Mouse (Mus musculus) limb, embryonic 11.5 days (tissue): Measurements from ENCODE around the gene Cd79b. TPM values are rescaled to one million over a fixed set of nuclear protein-coding genes. Genes with fewer than 3 reads are reported as not detected.

Source experiments
- polyA plus RNA-seq: library from polyadenylated mRNA; unstranded; fragments of >200 nt; fragmentation: Nextera tagmentation; extraction: Ambion mirVana; gene quantifications from 2 replicates; pipeline ENCODE4 v1.2.1, GENCODE M21; 2014

Gene Cd79b
- polyA plus RNA-seq, 1 experiment from 2014 or later, result 2.1 TPM

Other genes starting within 250 kb of the Cd79b start
- gene Taco1, start 248.7 kb downstream of the Cd79b start, polyA plus RNA-seq, result 10.3 and 12.9 TPM in 2 replicates
- gene Map3k3, start 230.1 kb downstream of the Cd79b start, polyA plus RNA-seq, result 20.9 and 26.1 TPM in 2 replicates
- gene Gm10840, start 153.9 kb downstream of the Cd79b start, polyA plus RNA-seq, result 0.64 TPM in 1 of 2 replicates, not detected in the other
- 516 and 591 TPM in 2 replicates for gene Limd2, start 153.9 kb downstream of the Cd79b start, polyA plus RNA-seq
- 36.7 and 40.0 TPM in 2 replicates for gene Strada, start 112.6 kb downstream of the Cd79b start, polyA plus RNA-seq
- 53.5 and 68.1 TPM in 2 replicates for gene Ccdc47, start 98.4 kb downstream of the Cd79b start, polyA plus RNA-seq
- 96.6 and 110 TPM in 2 replicates for gene Ddx42, start 97.8 kb downstream of the Cd79b start, polyA plus RNA-seq
- gene Ftsj3, start 58.7 kb downstream of the Cd79b start, polyA plus RNA-seq, result 72.6 and 74.9 TPM in 2 replicates
- gene Psmc5, start 58.6 kb downstream of the Cd79b start, polyA plus RNA-seq, result 380 and 388 TPM in 2 replicates
- 82.6 and 84.8 TPM in 2 replicates for gene Smarcd2, start 41.8 kb downstream of the Cd79b start, polyA plus RNA-seq
- gene Tcam1, start 38.1 kb downstream of the Cd79b start, polyA plus RNA-seq, result 0.09 and 0.29 TPM in 2 replicates
- not detected in 2 replicates for gene Gh, start 12.9 kb downstream of the Cd79b start, polyA plus RNA-seq
- 0.13 and 0.23 TPM in 2 replicates for gene Scn4a, start 38.5 kb upstream of the Cd79b start, polyA plus RNA-seq
- gene Prr29, start 50.7 kb upstream of the Cd79b start, polyA plus RNA-seq, result not detected in 2 replicates
- gene Icam2, start 73.3 kb upstream of the Cd79b start, polyA plus RNA-seq, result 24.5 and 26.8 TPM in 2 replicates
- gene Ern1, start 173.1 kb upstream of the Cd79b start, polyA plus RNA-seq, result 6.3 and 6.9 TPM in 2 replicates